Mouse (Mus musculus) forebrain, embryonic 13.5 days (tissue): ENCODE measurements around the gene Xab2. TPM values are rescaled to one million over a fixed set of nuclear protein-coding genes. Genes with fewer than 3 reads are reported as not detected.
"Not testable (repeated sequence)": the region's sequence is repeated elsewhere in the genome, so short reads cannot be mapped to it uniquely, and the experiment has no call there.

Experiments used
- ATAC-seq: fragments of 200-750 bp; cut with Nextera tagmentation; 2 replicates; pipeline ENCODE4 v1.8.0; 2017
- H3K27ac ChIP-seq: fragments of 300-500 bp; sonication (generic); 2 replicates; pipeline ENCODE4 v1.5.1; 2015; ENCODE audit warnings: inconsistent platforms, mild to moderate bottlenecking, moderate library complexity
- H3K27me3 ChIP-seq: fragments of 300-500 bp; sonication (generic); 2 replicates; pipeline ENCODE4 v1.6.1; 2015; ENCODE audit warnings: mild to moderate bottlenecking, inconsistent platforms
- H3K36me3 ChIP-seq: fragments of 300-500 bp; sonication (generic); 2 replicates; pipeline ENCODE4 v1.6.1; 2015; ENCODE audit warnings: mild to moderate bottlenecking, inconsistent platforms; ENCODE audit not compliant: poor library complexity, severe bottlenecking
- H3K4me1 ChIP-seq: fragments of 300-500 bp; sonication (generic); 2 replicates; pipeline ENCODE4 v1.6.1; 2015; ENCODE audit warnings: inconsistent platforms
- H3K4me2 ChIP-seq: fragments of 300-500 bp; sonication (generic); 2 replicates; pipeline ENCODE4 v1.6.1; 2015; ENCODE audit warnings: inconsistent platforms, mild to moderate bottlenecking, moderate library complexity
- H3K4me3 ChIP-seq: fragments of 300-500 bp; sonication (generic); 2 replicates; pipeline ENCODE4 v1.5.1; 2015; ENCODE audit warnings: mild to moderate bottlenecking, inconsistent platforms
- H3K9ac ChIP-seq: fragments of 300-500 bp; sonication (generic); 2 replicates; pipeline ENCODE4 v1.6.1; 2015; ENCODE audit warnings: mild to moderate bottlenecking, inconsistent platforms
- H3K9me3 ChIP-seq: fragments of 300-500 bp; sonication (generic); replicated peaks from 2 replicates; pipeline ENCODE4 v1.6.1; 2016; ENCODE audit warnings: inconsistent platforms
- WGBS: fragments of 180-500 bp; shearing (Covaris S2); methylation state at CpG from one replicate; pipeline ENCODE4 v1.1.7; 2015; 5-methylcytosine and 5-hydroxymethylcytosine counted together
- polyA plus RNA-seq: library from polyadenylated mRNA; unstranded; fragments of >200 nt; fragmentation: Nextera tagmentation; extraction: Ambion mirVana; gene quantifications from 2 replicates; pipeline ENCODE4 v1.2.1, GENCODE M21; 2015

Gene Xab2
- polyA plus RNA-seq, 1 experiment from 2014 or later: 64.0 TPM

GRCm38 (mm10) chr8:3606593-3606992 lies 14.5 kb downstream of the Xab2 start:
- 84% methylated on average over 16 of the region's 16 CpGs for WGBS
- H3K9me3 ChIP-seq: no peaks in the 10 kb centered on the region
- H3K27me3 ChIP-seq: no peaks in the 10 kb centered on the region
- H3K4me2 ChIP-seq: no peak overlapping the region
- no peak overlapping the region for H3K9ac ChIP-seq
- no peaks in the 10 kb centered on the region for H3K4me1 ChIP-seq
- no peak overlapping the region for H3K4me3 ChIP-seq
- H3K36me3 ChIP-seq: peaks cover 98% of the 10 kb centered on the region
- ATAC-seq: 0 out of 2 replicates have a peak, but pooled peaks have one; percentile 17
- no peak overlapping the region for H3K27ac ChIP-seq

- Histone ChIP-seq H3K4me2 (no peak overlapping the region), H3K4me1 (no peaks in the 10 kb centered on the region), H3K27ac (no peak overlapping the region), H3K9me3 (no peaks in the 10 kb centered on the region), H3K4me3 (no peak overlapping the region), H3K36me3 (peaks cover 94% of the 10 kb centered on the region), H3K9ac (no peak overlapping the region), H3K27me3 (no peaks in the 10 kb centered on the region)
- no peak for ATAC-seq
- 87% methylated on average over 13 of the region's 13 CpGs for WGBS
These were observed 17.7 kb downstream of the Xab2 start for GRCm38 (mm10) chr8:3603439-3603838.

DNA sequence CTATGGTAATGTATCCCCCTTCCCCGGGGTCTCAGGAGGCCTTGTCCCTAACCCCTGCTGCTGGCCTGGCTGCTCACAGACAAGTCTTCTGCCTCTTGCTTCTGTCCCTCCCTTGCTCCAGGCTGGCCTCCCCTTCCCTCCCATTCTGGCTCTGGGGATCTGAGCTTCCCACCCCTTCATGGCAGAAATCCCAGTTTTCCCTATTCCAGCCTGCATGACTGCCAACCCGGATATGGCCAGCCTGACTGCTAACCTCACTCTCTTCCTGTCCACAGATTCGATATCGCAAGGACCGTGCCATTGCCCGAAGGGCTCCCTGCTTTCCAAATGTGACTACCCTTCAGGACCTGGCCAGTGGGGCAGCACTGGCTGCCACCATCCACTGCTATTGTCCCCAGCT lies 20.7 kb downstream of the Xab2 start:
- WGBS: 94% methylated on average over 6 of the region's 6 CpGs
- H3K9me3 ChIP-seq: no peaks in the 10 kb centered on the region
- ATAC-seq: no peak

DNA sequence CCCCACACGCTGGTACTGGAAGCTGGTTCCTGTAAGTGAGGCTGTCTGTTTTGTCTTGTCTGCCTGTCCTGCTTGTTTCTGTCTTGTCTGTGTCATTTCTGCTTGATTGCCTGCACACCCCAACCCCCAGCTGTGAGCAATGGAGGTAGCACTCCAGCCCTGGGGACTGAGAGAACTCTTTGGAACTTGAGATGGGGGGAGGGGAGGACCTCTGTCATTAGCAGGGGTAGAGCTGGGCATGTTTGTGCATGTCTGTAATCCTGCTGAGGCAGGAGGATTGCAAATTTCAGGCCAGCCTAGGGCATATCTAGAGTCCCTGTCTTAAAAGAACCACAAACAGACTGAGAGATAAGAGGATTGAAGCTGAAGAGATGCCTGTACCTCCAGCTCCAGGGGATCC lies 21.9 kb downstream of the Xab2 start:
- H3K9ac ChIP-seq: no peak overlapping the region
- H3K4me1 ChIP-seq: no peaks in the 10 kb centered on the region
- WGBS: 86% methylated on average over 1 of the region's 1 CpGs
- no peak overlapping the region for H3K27ac ChIP-seq
- H3K4me3 ChIP-seq: no peak overlapping the region
- peaks cover 65% of the 10 kb centered on the region for H3K36me3 ChIP-seq
- no peak overlapping the region for H3K4me2 ChIP-seq
- no peaks in the 10 kb centered on the region for H3K27me3 ChIP-seq
- H3K9me3 ChIP-seq: no peaks in the 10 kb centered on the region
- no peak for ATAC-seq

More for the DNA sequence above, 20.7 kb downstream of the Xab2 start:
- Histone ChIP-seq H3K27me3 (no peaks in the 10 kb centered on the region), H3K4me2 (no peak overlapping the region), H3K36me3 (peaks cover 74% of the 10 kb centered on the region), H3K9ac (no peak overlapping the region), H3K4me1 (no peaks in the 10 kb centered on the region), H3K27ac (no peak overlapping the region), H3K4me3 (no peak overlapping the region)

GRCm38 (mm10) chr8:3598054-3598453 lies 23.1 kb downstream of the Xab2 start:
- H3K9me3 ChIP-seq: no peaks in the 10 kb centered on the region
- H3K4me3 ChIP-seq: no peak overlapping the region
- ATAC-seq: no peak
- H3K9ac ChIP-seq: no peak overlapping the region
- peaks cover 53% of the 10 kb centered on the region for H3K36me3 ChIP-seq
- no peaks in the 10 kb centered on the region for H3K27me3 ChIP-seq
- peaks cover 6% of the 10 kb centered on the region for H3K4me1 ChIP-seq
- no peak overlapping the region for H3K4me2 ChIP-seq
- WGBS: 90% methylated on average over 3 of the region's 3 CpGs
- no peak overlapping the region for H3K27ac ChIP-seq

DNA sequence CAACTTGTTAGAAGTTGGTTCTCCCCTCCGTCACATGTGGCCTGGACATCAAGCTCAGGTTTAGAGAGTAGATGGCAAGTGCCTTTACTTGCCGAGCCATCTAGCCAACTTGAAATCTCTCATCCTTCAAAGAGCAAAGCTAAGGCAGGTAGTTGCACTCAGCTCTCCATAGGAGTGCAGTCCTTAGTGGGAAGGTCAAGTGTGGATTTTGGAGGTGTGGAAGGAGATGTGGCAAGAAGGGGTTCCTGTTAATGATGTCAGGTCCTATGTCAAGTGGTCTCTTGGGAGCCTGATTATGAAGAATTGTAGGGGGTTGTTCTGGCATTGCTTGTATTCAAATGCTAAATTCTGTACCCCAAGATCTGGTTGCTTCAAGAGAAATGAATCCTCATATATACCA lies 26.6 kb downstream of the Xab2 start:
- H3K27me3 ChIP-seq: no peaks in the 10 kb centered on the region
- 87% methylated on average over 2 of the region's 2 CpGs for WGBS
- H3K9me3 ChIP-seq: no peaks in the 10 kb centered on the region
- H3K36me3 ChIP-seq: peaks cover 20% of the 10 kb centered on the region
- H3K9ac ChIP-seq: no peak overlapping the region
- no peak for ATAC-seq
- H3K4me1 ChIP-seq: peaks cover 7% of the 10 kb centered on the region
- H3K4me2 ChIP-seq: no peak overlapping the region
- no peak overlapping the region for H3K27ac ChIP-seq
- no peak overlapping the region for H3K4me3 ChIP-seq

GRCm38 (mm10) chr8:3593470-3593869 lies 27.6 kb downstream of the Xab2 start:
- Histone ChIP-seq H3K4me2 (no peak overlapping the region), H3K9ac (no peak overlapping the region), H3K27ac (no peak overlapping the region), H3K4me1 (peaks cover 7% of the 10 kb centered on the region), H3K4me3 (no peak overlapping the region), H3K9me3 (no peaks in the 10 kb centered on the region), H3K36me3 (peaks cover 11% of the 10 kb centered on the region), H3K27me3 (no peaks in the 10 kb centered on the region)
- ATAC-seq: no peak
- WGBS: 73% methylated on average over 3 of the region's 3 CpGs

GRCm38 (mm10) chr8:3588258-3588633 lies 32.9 kb downstream of the Xab2 start:
- 2% methylated on average over 11 of the region's 11 CpGs for WGBS

GRCm38 (mm10) chr8:3587391-3588257 lies 33.5 kb downstream of the Xab2 start:
- Histone ChIP-seq H3K4me3 (peak overlapping the region; percentile 83), H3K27ac (peak overlapping the region; percentile 81), H3K4me1 (no peaks in the 10 kb centered on the region; the same call in 1 of the 2 replicates), H3K9ac (peak overlapping the region; percentile 88), H3K27me3 (peaks cover 3% of the 10 kb centered on the region; the same call in 1 of the 2 replicates), H3K36me3 (no peaks in the 10 kb centered on the region), H3K9me3 (no peaks in the 10 kb centered on the region), H3K4me2 (peak overlapping the region; percentile 87)
- WGBS: under 1% methylated on average over 76 of the region's 77 CpGs
- peak; percentile 81 for ATAC-seq

More at GRCm38 (mm10) chr8:3588258-3588633, 32.9 kb downstream of the Xab2 start:
- Histone ChIP-seq H3K9ac (peak overlapping the region; percentile 88), H3K4me2 (peak overlapping the region; percentile 87), H3K27me3 (peaks cover 3% of the 10 kb centered on the region; the same call in 1 of the 2 replicates), H3K27ac (peak overlapping the region; percentile 81), H3K4me3 (peak overlapping the region; percentile 83), H3K4me1 (peaks cover 3% of the 10 kb centered on the region; the same call in 1 of the 2 replicates), H3K9me3 (no peaks in the 10 kb centered on the region), H3K36me3 (no peaks in the 10 kb centered on the region)
- ATAC-seq: peak; percentile 74

- peak within 1 kb of the TSS; percentile 88 for H3K9ac ChIP-seq
- peaks cover 3% of the 10 kb centered on the region; the same call in 1 of the 2 replicates for H3K27me3 ChIP-seq
- no peaks in the 10 kb centered on the region for H3K36me3 ChIP-seq
- peak within 1 kb of the TSS; percentile 81 for H3K27ac ChIP-seq
- peak within 1 kb of the TSS; percentile 87 for H3K4me2 ChIP-seq
- H3K4me3 ChIP-seq: peak within 1 kb of the TSS; percentile 83
- 4% methylated on average over 7 of the region's 7 CpGs for whole genome bisulfite sequencing
- no peaks in the 10 kb centered on the region for H3K9me3 ChIP-seq
- no peak for ATAC-seq
- no peaks in the 10 kb centered on the region; the same call in 1 of the 2 replicates for H3K4me1 ChIP-seq
These were observed 34.1 kb downstream of the Xab2 start, which contains the start of gene Camsap3 for GRCm38 (mm10) chr8:3586993-3587390. Camsap3 (plus strand) TSS chr8:3587293.

DNA sequence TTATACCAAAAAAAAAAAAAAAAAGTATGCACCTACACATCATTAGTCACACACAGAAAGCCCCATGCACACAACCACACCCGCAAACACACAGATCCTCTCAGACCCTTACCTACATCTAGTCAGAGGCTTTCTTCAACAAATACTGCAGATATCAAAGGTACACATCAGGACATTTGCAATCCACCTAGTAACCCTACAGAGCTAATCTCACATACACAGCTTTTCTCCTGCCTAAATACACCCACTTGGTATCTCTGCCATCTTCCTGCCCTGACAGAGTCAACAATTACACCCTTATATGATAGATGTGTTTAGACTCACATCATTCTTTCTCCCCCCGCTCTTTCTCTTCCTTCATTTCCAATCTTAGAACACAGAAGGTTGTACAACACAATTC lies 34.7 kb downstream of the Xab2 start:
- peaks cover 3% of the 10 kb centered on the region; the same call in 1 of the 2 replicates for H3K27me3 ChIP-seq
- WGBS: 93% methylated on average over 2 of the region's 2 CpGs
- no peaks in the 10 kb centered on the region for H3K9me3 ChIP-seq
- no peak for ATAC-seq
- no peak overlapping the region for H3K4me2 ChIP-seq
- no peak overlapping the region for H3K9ac ChIP-seq
- no peaks in the 10 kb centered on the region for H3K36me3 ChIP-seq
- H3K4me3 ChIP-seq: no peak overlapping the region
- no peaks in the 10 kb centered on the region; the same call in 1 of the 2 replicates for H3K4me1 ChIP-seq
- H3K27ac ChIP-seq: no peak overlapping the region

DNA sequence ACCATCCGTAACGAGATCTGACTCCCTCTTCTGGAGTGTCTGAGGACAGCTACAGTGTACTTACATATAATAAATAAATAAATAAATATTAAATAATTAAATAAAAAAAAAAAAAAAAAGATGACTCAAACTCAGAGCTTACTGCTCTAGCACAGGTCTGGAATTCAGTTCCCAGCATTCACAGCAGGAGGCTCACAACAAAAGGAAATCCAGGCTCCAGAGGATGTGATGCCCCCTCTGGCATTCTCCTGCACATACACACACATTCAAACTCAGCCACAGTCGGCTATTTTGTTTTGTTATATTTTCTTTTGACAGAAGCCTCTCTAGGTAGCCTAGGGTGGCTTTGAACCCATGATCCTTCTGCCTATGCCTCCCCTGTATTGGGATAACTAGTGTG lies 39.2 kb downstream of the Xab2 start:
- not testable (repeated sequence) for H3K27me3 ChIP-seq, H3K36me3 ChIP-seq, H3K9me3 ChIP-seq, H3K9ac ChIP-seq, H3K4me1 ChIP-seq, H3K27ac ChIP-seq, H3K4me2 ChIP-seq, ATAC-seq, H3K4me3 ChIP-seq
- 91% methylated on average over 3 of the region's 3 CpGs for WGBS
